Mouse (Mus musculus) bone marrow, adult 2 months (tissue): Measurements from ENCODE around the gene Slc24a4.

Source experiments
- CTCF ChIP-seq: fragments of 200-500 bp; IDR thresholded peaks from 2 replicates; pipeline ENCODE4 v1.5.1; 2011; ENCODE audit warnings: low read length, control low read depth; ENCODE audit not compliant: control insufficient read depth, insufficient read depth
- POLR2A ChIP-seq: fragments of 200-500 bp; IDR thresholded peaks from 2 replicates; pipeline ENCODE4 v1.6.1; 2011; ENCODE audit warnings: low read depth, mild to moderate bottlenecking, control low read depth, low read length, borderline replicate concordance; ENCODE audit not compliant: control insufficient read depth

GRCm38 (mm10) chr12:102153796-102154195, 25.3 kb downstream of the Slc24a4 start:
- TF ChIP-seq POLR2A: no peak
- TF ChIP-seq CTCF: no peak
